Mouse (Mus musculus): Measurements from ENCODE around the gene Ppib. TPM values are rescaled to one million over a fixed set of nuclear protein-coding genes. Genes with fewer than 3 reads are reported as not detected.

Ppib gene
- polyA plus RNA-seq, 1 experiment = 117 TPM

GRCm38 (mm10) chr9:66114341-66114740, 54.3 kb downstream of the Ppib start:
- TF ChIP-seq POLR2A (IDR thresholded peaks at IDR 0.05; ENCODE audit: low read depth, low read length) (no peak), CTCF (IDR thresholded peaks at IDR 0.05; ENCODE audit: extremely low read depth, insufficient read depth, insufficient read length, insufficient replicate concordance) (no peak)
- H3K27ac ChIP-seq (ENCODE audit: insufficient read depth, low read length) = no peak overlapping the region
- DNase-seq (ENCODE audit: low read depth in 1 of 2, low spot score in 2 of 2) = no peak
- peaks cover 3% of the 10 kb centered on the region; the same call in 1 of the 2 replicates for H3K36me3 ChIP-seq (ENCODE audit: control insufficient read depth, insufficient read depth, low read length)
- H3K4me3 ChIP-seq (ENCODE audit: extremely low read depth, insufficient read depth, insufficient read length) = no peak overlapping the region
- 56% methylated on average over 3 of the region's 3 CpGs for WGBS
- H3K27me3 ChIP-seq (ENCODE audit: control insufficient read depth, insufficient read depth, low read length) = no peaks in the 10 kb centered on the region
- no peaks in the 10 kb centered on the region; the same call in 1 of the 2 replicates for H3K4me1 ChIP-seq (ENCODE audit: control insufficient read depth, insufficient read depth, insufficient read length)

Other genes starting within 250 kb of the Ppib start
- gene Zfp609, start 232.7 kb upstream of the Ppib start, polyA plus RNA-seq (2012; rRNA removed) = 3.5 and 3.8 TPM in 2 replicates
- gene Pclaf, start 170.0 kb upstream of the Ppib start, polyA plus RNA-seq (2012; rRNA removed) = 2.4 and 4.8 TPM in 2 replicates
- gene Trip4, start 151.4 kb upstream of the Ppib start, polyA plus RNA-seq (2012; rRNA removed) = 3.0 and 4.2 TPM in 2 replicates
- gene Csnk1g1, start 151.3 kb upstream of the Ppib start, polyA plus RNA-seq (2012; rRNA removed) = 4.8 TPM in 2 replicates
- 14.3 and 18.7 TPM in 2 replicates for gene Snx22, start 9.5 kb downstream of the Ppib start, polyA plus RNA-seq (2012; rRNA removed)
- 33.2 and 33.6 TPM in 2 replicates for gene Snx1, start 66.4 kb downstream of the Ppib start, polyA plus RNA-seq (2012; rRNA removed)
- gene Ciao2a, start 66.4 kb downstream of the Ppib start, polyA plus RNA-seq (2012; rRNA removed) = 6.9 and 7.4 TPM in 2 replicates
- gene Dapk2, start 98.0 kb downstream of the Ppib start, polyA plus RNA-seq (2012; rRNA removed) = 7.3 and 11.9 TPM in 2 replicates